Mouse (Mus musculus): ENCODE results near the gene Morn3.

- TF ChIP-seq CTCF (IDR thresholded peaks at IDR 0.05; ENCODE audit: extremely low read depth, insufficient read length, insufficient replicate concordance, low read depth, low read length) (no peak), POLR2A (IDR thresholded peaks at IDR 0.05; ENCODE audit: low read depth, low read length) (no peak)
Observed at GRCm38 (mm10) chr5:123083340-123084050, 36.7 kb upstream of the Morn3 start.
